Mouse (Mus musculus) hindbrain, embryonic 14.5 days (tissue): ENCODE data around the gene Cdadc1. TPM values are rescaled to one million over a fixed set of nuclear protein-coding genes. Genes with fewer than 3 reads are reported as not detected.

Source experiments
- ATAC-seq: fragments of 200-750 bp; cut with Nextera tagmentation; 2 replicates; pipeline ENCODE4 v1.8.0; 2017; ENCODE audit warnings: moderate number of reproducible peaks, mild to moderate bottlenecking, moderate TSS enrichment, moderate library complexity; ENCODE audit not compliant: low FRiP score
- DNase-seq: peaks from one replicate; pipeline ENCODE4 v3.0.0-alpha.2; 2015; ENCODE audit warnings: low spot score
- H3K27ac ChIP-seq: fragments of 300-500 bp; sonication (generic); 2 replicates; pipeline ENCODE4 v1.5.1; 2014; ENCODE audit warnings: mild to moderate bottlenecking, moderate library complexity
- H3K27me3 ChIP-seq: fragments of 300-500 bp; sonication (generic); 2 replicates; pipeline ENCODE4 v1.6.1; 2014; ENCODE audit warnings: mild to moderate bottlenecking, low read length, mixed read lengths; ENCODE audit not compliant: control insufficient read depth, insufficient read depth
- H3K36me3 ChIP-seq: fragments of 300-500 bp; sonication (generic); replicated peaks from 2 replicates; pipeline ENCODE4 v1.6.1; 2014; ENCODE audit not compliant: control insufficient read depth, insufficient read depth
- H3K4me1 ChIP-seq: fragments of 300-500 bp; sonication (generic); replicated peaks from 2 replicates; pipeline ENCODE4 v1.6.1; 2014; ENCODE audit warnings: antibody characterized with exemption, low read length, mixed read lengths; ENCODE audit not compliant: control insufficient read depth, insufficient read depth
- H3K4me2 ChIP-seq: fragments of 300-500 bp; sonication (generic); replicated peaks from 2 replicates; pipeline ENCODE4 v1.6.1; 2014; ENCODE audit warnings: mild to moderate bottlenecking, moderate library complexity
- H3K4me3 ChIP-seq: fragments of 300-500 bp; sonication (generic); replicated peaks from 2 replicates; pipeline ENCODE4 v1.5.1; 2014; ENCODE audit warnings: mild to moderate bottlenecking, low read length
- H3K9ac ChIP-seq: fragments of 300-500 bp; sonication (generic); 2 replicates; pipeline ENCODE4 v1.6.1; 2014
- H3K9me3 ChIP-seq: fragments of 300-500 bp; sonication (generic); 2 replicates; pipeline ENCODE4 v1.6.1; 2016; ENCODE audit warnings: low read length; ENCODE audit not compliant: control insufficient read depth
- WGBS: fragments of 180-500 bp; shearing (Covaris S2); extraction: QIAGEN DNeasy Blood & Tissue Kit; methylation state at CpG from one replicate; pipeline ENCODE4 v1.1.7; 2014; 5-methylcytosine and 5-hydroxymethylcytosine counted together
- polyA plus RNA-seq: library from polyadenylated mRNA; unstranded; fragments of >200 nt; fragmentation: Nextera tagmentation; extraction: Ambion mirVana; gene quantifications from 2 replicates; pipeline ENCODE4 v1.2.1, GENCODE M21; 2014

Gene Cdadc1
- polyA plus RNA-seq, 1 experiment from 2014 or later: 35.2 TPM

- Histone ChIP-seq H3K36me3 (no peaks in the 10 kb centered on the region), H3K9ac (no peak overlapping the region), H3K9me3 (no peaks in the 10 kb centered on the region), H3K4me2 (no peak overlapping the region), H3K4me1 (no peaks in the 10 kb centered on the region; the same call in 1 of the 2 replicates), H3K4me3 (no peak overlapping the region), H3K27me3 (no peaks in the 10 kb centered on the region), H3K27ac (no peak overlapping the region)
- no peak for ATAC-seq
- WGBS: 81% methylated on average over 8 of the region's 8 CpGs
- DNase-seq: no peak
Measured at GRCm38 (mm10) chr14:59551956-59552355, 45.8 kb downstream of the Cdadc1 start.

GRCm38 (mm10) chr14:59550841-59551240 lies 46.9 kb downstream of the Cdadc1 start:
- 89% methylated on average over 2 of the region's 2 CpGs for WGBS

GRCm38 (mm10) chr14:59549106-59549505 lies 48.7 kb downstream of the Cdadc1 start:
- DNase-seq (no peak), ATAC-seq (no peak)
- Histone ChIP-seq H3K36me3 (no peaks in the 10 kb centered on the region), H3K27me3 (no peaks in the 10 kb centered on the region), H3K4me1 (no peaks in the 10 kb centered on the region; the same call in 1 of the 2 replicates), H3K27ac (no peak overlapping the region), H3K9me3 (no peaks in the 10 kb centered on the region), H3K9ac (no peak overlapping the region), H3K4me2 (no peak overlapping the region), H3K4me3 (no peak overlapping the region)
- WGBS: 77% methylated on average over 6 of the region's 6 CpGs

More at GRCm38 (mm10) chr14:59550841-59551240, 46.9 kb downstream of the Cdadc1 start:
- ATAC-seq (no peak), DNase-seq (no peak)
- no peaks in the 10 kb centered on the region; the same call in 1 of the 2 replicates for H3K4me1 ChIP-seq
- H3K27ac ChIP-seq: no peak overlapping the region
- no peaks in the 10 kb centered on the region for H3K27me3 ChIP-seq
- no peaks in the 10 kb centered on the region for H3K9me3 ChIP-seq
- H3K4me3 ChIP-seq: no peak overlapping the region
- no peaks in the 10 kb centered on the region for H3K36me3 ChIP-seq
- no peak overlapping the region for H3K9ac ChIP-seq
- H3K4me2 ChIP-seq: no peak overlapping the region

GRCm38 (mm10) chr14:59548532-59548931 lies 49.2 kb downstream of the Cdadc1 start:
- Histone ChIP-seq H3K4me3 (no peak overlapping the region), H3K36me3 (no peaks in the 10 kb centered on the region), H3K9me3 (no peaks in the 10 kb centered on the region), H3K27me3 (no peaks in the 10 kb centered on the region), H3K9ac (no peak overlapping the region), H3K27ac (no peak overlapping the region), H3K4me2 (no peak overlapping the region), H3K4me1 (no peaks in the 10 kb centered on the region; the same call in 1 of the 2 replicates)
- no peak for DNase-seq
- WGBS: 74% methylated on average over 2 of the region's 2 CpGs
- no peak for ATAC-seq

GRCm38 (mm10) chr14:59547530-59547929 lies 50.2 kb downstream of the Cdadc1 start:
- Histone ChIP-seq H3K27ac (no peak overlapping the region), H3K27me3 (no peaks in the 10 kb centered on the region), H3K4me1 (no peaks in the 10 kb centered on the region; the same call in 1 of the 2 replicates), H3K4me2 (no peak overlapping the region), H3K36me3 (no peaks in the 10 kb centered on the region), H3K4me3 (no peak overlapping the region), H3K9ac (no peak overlapping the region), H3K9me3 (no peaks in the 10 kb centered on the region)
- no peak for ATAC-seq
- DNase-seq: no peak
- WGBS: 42% methylated on average over 5 of the region's 5 CpGs

GRCm38 (mm10) chr14:59546162-59546880 lies 51.4 kb downstream of the Cdadc1 start:
- no peak overlapping the region for H3K4me2 ChIP-seq
- H3K9me3 ChIP-seq: no peaks in the 10 kb centered on the region
- no peak overlapping the region for H3K9ac ChIP-seq
- no peak overlapping the region for H3K4me3 ChIP-seq
- H3K36me3 ChIP-seq: no peaks in the 10 kb centered on the region
- DNase-seq: no peak
- no peaks in the 10 kb centered on the region; the same call in 1 of the 2 replicates for H3K4me1 ChIP-seq
- H3K27me3 ChIP-seq: no peaks in the 10 kb centered on the region
- WGBS: 83% methylated on average over 7 of the region's 7 CpGs
- no peak for ATAC-seq
- no peak overlapping the region for H3K27ac ChIP-seq

- no peak overlapping the region for H3K9ac ChIP-seq
- 66% methylated on average over 5 of the region's 5 CpGs for WGBS
- no peak for DNase-seq
- no peaks in the 10 kb centered on the region for H3K36me3 ChIP-seq
- H3K27me3 ChIP-seq: no peaks in the 10 kb centered on the region
- H3K4me1 ChIP-seq: no peaks in the 10 kb centered on the region
- H3K9me3 ChIP-seq: no peaks in the 10 kb centered on the region
- H3K4me3 ChIP-seq: no peak overlapping the region
- H3K27ac ChIP-seq: no peak overlapping the region
- H3K4me2 ChIP-seq: no peak overlapping the region
- no peak for ATAC-seq
Measured at GRCm38 (mm10) chr14:59543956-59544355, 53.8 kb downstream of the Cdadc1 start.

- Histone ChIP-seq H3K4me1 (no peaks in the 10 kb centered on the region), H3K27ac (no peak overlapping the region), H3K36me3 (no peaks in the 10 kb centered on the region), H3K4me3 (no peak overlapping the region), H3K9me3 (no peaks in the 10 kb centered on the region), H3K27me3 (no peaks in the 10 kb centered on the region), H3K9ac (no peak overlapping the region), H3K4me2 (no peak overlapping the region)
- 78% methylated on average over 3 of the region's 3 CpGs for WGBS
- no peak for DNase-seq
- no peak for ATAC-seq
Measured at GRCm38 (mm10) chr14:59543158-59543826, 54.5 kb downstream of the Cdadc1 start.

- no peak for ATAC-seq
- H3K27ac ChIP-seq: no peak overlapping the region
- WGBS: 87% methylated on average over 6 of the region's 6 CpGs
- DNase-seq: no peak
- H3K4me1 ChIP-seq: no peaks in the 10 kb centered on the region
- H3K4me2 ChIP-seq: no peak overlapping the region
- no peaks in the 10 kb centered on the region for H3K36me3 ChIP-seq
- no peaks in the 10 kb centered on the region for H3K27me3 ChIP-seq
- H3K9ac ChIP-seq: no peak overlapping the region
- H3K9me3 ChIP-seq: no peaks in the 10 kb centered on the region
- H3K4me3 ChIP-seq: no peak overlapping the region
Measured at GRCm38 (mm10) chr14:59540761-59541160, 57.0 kb downstream of the Cdadc1 start.
